Mouse (Mus musculus) spleen, adult 12 weeks (tissue): ENCODE measurements around the gene Rph3a.
"Not testable (repeated sequence)": the region's sequence is repeated elsewhere in the genome, so short reads cannot be mapped to it uniquely, and the experiment has no call there.

Source experiments
- DNase-seq: peaks from one replicate; pipeline ENCODE4 v3.0.0; 2022; ENCODE audit warnings: low spot score

The Rph3a gene

DNA sequence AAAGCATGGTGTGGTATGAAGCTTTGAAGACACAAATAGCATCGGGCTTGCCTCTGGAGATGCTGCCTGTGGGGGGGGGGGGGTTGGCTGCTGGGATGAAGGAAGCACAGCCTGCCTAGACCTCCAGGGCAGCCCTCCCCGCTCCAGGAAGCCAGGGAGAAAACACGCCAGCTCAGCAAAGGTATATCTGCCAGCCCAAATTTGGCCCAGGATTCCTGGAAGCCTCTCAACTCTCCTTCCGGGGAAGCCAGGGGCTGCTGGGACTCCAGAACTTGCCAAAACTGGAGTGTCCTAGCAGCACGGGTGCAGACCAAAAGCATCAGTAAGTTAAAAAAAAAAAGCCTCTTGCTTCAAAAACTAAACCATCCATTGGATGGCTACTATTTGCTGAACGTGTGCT, 37.6 kb downstream of the Rph3a start:
- DNase-seq = no peak

DNA sequence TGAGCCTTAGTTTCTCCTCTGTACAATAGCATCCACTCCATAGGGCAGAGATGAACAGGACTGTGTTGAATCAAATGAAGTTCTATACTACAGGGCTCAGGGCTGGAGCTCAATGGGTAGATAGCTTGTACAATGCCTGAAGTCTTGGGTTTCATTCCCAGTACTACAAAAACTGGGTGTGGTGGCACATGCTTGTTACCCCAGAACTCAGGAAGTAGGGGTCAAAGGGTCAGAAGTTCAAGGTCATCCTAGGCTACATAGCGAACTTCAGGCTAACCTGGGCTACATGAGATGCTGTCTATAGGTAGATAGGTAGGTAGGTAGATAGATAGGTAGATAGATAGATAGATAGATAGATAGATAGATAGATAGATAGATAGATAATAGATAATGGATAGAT, 38.6 kb downstream of the Rph3a start:
- DNase-seq = no peak

DNA sequence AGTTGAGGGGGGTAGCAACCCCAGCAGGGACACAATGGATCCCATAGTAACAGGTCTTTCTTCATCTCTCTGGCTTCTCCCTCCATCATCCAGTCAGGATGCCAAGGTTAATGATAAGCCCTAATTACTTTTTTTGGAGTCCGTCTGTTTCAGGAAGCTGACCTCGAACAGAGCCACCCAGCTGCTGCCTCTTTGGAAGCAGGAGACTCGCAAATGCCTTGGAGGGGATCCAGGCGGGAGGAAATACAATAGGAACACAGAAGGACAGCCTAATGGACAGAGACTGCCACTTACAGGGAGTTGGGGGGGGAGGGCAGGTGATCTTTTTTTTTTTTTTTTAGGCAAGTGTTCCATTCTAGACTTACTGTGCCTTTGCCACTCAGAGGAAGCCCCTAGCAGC, 40.2 kb downstream of the Rph3a start:
- DNase-seq = no peak

DNA sequence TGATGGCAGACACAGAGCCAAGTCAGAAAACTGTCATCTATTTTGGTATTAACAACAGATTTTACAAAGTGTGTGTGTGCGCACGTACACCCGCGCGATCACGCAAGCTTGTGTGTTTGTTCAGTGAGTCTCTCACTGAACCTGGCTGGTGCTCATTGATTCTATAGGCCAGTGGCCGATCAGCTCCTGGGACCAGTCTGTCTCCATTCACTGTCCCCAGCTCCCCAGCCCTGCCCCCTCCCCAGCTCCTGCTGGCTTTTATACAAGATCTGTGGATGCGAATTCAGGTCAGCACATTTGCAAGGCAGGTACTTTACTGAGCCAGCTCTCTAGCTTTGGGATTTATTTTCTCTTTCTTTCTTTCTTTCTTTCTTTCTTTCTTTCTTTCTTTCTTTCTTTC, 41.1 kb downstream of the Rph3a start:
- no peak for DNase-seq

DNA sequence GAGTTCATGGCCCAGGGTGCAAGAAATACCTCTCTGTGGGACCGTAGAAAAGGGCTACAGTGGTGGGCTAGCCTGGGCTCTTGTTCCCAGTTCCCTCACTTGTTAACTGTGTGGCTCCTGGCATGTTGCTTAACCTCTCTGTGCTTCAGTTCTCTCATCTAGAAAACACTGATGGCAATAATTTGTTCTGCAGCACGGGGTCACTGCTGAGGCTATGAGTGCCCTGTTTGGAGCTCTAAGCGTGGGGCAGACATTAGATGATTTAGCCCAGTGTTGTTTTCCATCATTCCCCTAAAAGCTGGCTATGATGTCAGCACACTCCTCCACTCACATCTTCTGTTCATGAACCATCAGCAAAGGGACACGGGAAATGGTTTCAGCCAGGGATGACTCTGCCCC, 41.8 kb downstream of the Rph3a start:
- DNase-seq = no peak

DNA sequence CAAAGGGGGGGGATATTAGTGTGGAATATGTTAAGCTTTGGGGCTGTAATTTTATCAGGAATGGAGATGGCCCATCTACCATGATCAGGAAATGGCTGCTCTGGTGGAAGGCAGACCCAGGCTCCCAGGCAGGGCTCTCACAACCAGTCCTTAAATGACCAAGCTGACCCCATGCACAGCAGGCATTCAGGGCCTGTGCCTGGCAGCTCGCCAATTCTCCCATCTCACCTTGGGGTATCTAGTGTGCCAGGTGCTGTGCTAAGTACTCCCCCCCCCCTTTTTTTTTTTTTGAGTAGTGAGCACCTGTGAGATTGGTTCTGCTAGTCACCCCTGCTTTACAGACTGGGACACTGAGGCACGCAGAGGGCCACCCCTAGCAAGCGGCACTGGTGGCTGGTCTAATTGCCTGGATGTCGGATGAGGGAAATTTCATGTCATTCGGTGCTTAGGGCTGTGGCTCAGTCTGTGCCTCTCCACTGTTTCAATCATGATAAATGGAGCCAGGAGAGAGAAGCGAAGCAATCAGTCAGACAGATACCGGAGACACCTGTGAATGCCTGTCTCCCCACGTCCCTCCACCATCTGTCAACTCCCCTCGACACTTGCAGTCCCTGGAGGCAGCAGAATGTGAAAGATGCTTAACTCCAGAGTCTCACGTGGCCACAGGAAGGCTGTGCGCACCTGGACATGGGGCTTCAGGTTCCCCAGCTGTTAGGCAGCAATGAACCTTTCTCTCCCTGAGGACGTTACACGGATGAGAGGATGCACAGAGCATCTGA, 42.3 kb downstream of the Rph3a start:
- no peak for DNase-seq

DNA sequence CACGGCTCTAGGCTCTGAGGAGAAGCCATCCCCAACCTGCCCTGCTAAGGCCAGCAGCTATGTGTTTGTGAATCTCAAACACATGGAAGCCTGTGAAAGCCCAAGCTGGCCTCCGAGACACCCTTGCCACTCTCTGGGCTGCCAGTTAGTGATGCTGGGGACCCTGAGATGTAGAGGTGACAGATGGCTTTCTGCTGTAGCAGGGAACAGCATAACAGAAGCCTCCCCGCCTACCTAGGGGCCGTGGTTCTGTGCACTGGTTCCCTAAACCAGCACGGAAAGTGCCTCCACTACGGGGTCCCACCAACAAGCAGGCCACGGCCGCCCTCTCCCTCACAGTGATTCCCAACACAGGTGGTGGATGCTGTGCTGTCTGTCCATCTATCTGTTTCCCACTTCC, 43.0 kb downstream of the Rph3a start:
- no peak for DNase-seq

DNA sequence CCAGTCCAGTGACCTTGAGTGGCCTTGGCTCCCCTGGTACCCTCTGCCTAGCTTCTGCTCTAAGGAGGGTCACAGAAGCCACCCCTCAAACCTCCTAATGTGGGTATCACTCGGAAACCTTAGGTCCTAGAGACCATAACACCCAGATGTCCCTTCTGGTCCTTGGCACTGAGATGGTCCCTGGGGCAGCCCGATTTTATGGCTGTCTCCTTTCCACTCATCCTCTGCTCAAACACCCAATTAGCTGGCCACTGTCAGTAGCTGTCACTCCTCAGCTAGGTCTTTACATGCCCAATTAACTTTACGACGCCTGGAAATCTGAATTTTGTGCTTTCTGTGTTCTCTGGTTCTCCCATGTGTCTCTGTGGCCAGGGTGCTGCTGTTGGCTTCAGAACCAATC, 43.7 kb downstream of the Rph3a start:
- DNase-seq = no peak

DNA sequence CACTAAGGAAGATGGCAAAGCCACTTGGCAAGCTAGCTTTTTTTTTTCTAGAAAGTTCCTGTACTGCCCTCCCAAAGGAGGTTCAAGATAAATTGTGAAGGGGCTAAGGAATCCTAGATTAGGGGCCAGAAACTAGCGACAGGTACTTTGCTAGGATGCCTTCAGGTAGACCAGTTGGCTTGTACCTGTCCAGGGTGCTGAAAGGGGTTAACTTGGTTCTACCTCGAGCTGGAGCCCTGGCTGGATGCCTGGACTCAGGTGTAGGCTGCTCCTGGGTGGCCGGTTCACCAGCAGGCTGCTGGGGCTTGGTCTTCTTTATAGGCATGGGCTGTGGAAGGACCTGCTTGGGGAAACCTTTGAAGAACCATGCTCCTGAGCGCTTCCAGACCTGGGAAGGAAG, 48.9 kb downstream of the Rph3a start:
- no peak for DNase-seq

DNA sequence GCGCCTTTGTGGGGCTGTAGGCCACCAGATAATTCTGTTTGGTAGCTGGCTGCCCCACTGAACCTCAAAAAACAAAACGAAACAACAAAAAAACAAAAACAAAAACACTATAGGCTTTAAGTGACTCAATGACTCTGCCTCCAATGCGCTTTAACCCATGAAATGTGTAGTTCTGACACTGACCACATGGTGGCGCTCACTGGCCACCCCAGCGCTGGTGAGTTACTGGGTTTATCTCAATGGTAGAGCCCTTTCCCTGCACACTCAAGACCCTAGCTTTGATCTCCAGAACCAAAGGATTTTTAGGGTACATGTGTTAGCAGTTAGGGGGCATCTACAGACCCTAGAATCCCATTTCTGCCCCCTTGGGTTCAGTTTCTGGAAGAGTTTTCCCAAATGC, 55.9 kb downstream of the Rph3a start:
- peak; percentile 12 for DNase-seq

DNA sequence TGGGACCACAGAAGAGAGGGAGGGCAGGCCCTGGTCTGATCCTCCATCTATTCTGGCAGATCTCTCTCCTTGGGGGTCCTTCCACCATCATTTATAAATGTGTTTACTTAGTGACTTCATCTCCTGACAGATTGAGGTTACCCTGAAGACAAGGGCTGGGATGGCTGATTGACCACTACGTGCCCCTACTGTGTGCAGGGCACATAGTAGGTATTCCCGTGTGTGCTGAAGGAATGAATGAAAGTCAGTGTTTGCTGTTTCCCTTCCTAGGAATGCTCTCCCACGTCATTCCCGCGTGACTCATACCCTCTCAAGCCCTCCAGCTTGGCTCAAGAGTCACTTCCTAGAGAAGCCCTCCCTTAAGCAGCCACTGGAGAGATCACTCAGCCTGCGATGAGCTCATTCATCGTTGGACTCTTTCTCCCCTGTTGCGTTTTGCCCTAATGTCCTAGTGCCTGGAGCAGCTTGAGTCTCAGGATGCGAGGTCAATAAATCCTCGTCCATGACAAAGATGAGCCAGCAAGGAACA, 57.6 kb downstream of the Rph3a start:
- DNase-seq = no peak

DNA sequence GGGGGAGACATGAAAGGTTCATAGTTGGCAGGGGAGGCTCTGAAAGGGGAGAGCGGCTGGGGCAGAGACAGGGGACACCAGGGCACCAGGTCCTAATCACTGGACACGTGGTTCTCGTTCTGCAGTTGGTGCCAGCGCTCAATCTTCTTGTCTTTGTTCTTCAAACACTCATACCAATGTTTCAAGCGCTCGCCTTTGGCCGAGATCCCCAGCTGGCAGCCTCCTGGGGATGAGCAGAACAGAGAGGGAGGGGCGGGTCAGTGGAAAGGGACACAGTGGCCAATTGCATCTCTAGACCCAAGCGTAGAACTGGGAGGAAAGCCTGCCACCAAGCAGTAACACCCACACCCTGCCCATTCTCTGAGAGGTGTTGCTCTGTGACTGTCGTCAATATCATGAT, 67.8 kb downstream of the Rph3a start:
- no peak for DNase-seq

DNA sequence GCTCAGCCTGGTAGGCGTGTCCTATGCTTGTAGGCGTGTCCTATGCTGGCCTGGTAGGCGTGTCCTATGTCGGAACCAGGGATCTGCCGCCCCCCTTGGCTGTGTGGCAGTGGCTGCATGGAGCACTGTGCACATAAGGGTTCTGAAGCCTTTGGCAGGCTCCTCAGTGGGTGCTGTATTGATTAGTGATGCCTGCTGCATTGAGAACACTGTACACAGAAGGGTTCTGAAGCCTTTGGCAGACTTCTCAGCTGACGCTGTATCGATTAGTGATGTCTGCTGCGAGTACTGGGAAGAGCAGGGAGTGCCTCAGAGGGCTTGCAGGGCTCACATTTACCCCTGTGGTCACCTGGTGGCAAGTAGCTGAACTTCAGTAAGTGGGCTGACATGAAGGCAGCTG, 71.3 kb downstream of the Rph3a start:
- no peak for DNase-seq

DNA sequence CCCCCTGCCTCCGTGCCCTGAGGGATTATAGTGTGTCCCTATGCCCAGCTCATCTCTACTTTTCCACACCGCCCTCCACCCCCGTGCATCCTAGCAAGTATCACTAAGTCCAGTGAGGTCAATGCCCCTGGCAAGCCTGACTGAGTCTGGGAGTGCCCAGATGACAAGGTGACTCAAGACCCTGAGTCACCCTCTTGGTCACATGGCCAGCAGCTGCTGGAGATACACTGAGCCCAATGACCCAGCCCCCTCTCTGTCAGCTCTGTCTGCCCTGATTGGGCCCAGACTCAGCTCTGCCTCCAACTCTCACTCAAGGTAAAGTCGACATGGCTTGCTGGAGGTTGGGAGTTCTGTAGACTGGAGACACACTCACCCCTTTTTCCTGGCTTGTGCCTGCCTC, 72.1 kb downstream of the Rph3a start:
- DNase-seq = no peak

DNA sequence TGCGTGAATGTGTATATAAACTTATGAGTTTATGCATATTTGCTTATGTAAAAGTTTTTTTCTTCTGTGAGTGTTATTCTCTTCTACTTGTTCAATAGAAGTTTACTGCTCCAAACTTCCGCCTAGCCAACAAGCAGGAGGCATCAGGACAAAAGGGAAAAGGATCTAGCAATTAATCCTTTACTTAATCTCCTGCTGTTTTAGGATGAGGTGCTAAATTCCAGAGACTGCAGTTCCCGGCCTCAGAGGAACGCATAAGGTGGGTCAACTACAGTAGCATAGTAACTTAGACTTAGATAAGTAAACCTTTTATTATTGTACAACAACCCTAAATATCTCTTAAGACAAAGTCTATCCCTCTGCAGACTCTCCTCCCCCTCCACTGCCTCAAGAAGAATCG, 75.9 kb downstream of the Rph3a start:
- no peak for DNase-seq

DNA sequence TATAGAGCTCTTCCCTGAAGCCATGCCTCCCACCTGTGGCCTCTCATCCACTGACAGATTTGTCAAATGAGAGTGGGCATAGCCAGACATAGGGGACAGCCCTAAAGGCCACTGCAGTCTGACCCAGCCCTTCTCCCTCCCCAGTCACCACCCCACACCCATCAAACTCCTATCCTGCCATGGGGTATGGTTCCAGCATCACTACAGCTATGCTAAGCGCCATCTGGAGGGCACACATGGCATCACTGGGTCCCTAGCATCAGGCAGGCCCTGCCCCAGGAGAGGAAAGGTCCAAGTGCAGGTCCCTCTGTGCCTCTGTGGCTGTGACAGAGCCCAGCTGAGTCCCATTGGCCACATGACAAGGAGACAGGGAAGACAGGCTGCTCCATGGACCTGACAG, 82.9 kb downstream of the Rph3a start:
- no peak for DNase-seq

DNA sequence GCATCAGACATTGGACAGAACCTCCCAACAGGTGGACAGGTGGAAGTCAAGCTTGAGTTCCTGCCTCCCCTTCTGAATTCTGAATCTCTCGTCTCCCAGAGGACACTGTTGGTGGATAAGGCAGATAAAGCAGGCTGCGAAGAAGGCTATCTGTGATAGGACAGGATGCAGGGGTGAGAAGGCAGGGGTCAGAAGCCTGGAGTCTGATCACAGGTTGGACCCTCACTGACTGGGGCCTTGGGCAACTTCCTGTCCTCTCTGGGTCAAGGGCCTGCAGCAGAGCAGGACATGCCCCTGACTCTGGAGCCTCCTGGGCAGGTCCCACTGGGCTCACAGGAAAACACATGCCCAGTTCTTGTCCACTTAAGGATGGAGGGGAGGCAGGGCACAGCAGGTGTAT, 83.6 kb downstream of the Rph3a start:
- DNase-seq = not testable (repeated sequence)

DNA sequence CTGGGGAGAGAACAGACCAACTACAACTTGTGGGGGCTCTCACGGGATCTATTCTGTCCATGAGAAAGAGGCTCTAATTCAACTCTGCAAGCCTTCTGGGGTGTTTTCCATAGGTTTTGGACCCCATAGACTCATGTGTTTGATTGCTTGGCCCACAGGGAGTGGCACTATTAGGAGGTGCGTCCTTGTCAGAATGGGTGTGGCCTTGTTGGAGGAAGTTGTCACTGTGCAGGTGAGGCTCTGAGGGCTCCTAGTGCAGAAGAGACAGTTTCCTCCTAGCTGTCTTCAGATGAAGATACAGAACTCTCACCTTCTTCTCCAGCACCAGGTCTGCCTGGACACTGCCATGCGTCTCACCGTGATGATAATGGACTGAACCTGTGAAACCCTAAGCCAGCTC, 85.4 kb downstream of the Rph3a start:
- not testable (repeated sequence) for DNase-seq

DNA sequence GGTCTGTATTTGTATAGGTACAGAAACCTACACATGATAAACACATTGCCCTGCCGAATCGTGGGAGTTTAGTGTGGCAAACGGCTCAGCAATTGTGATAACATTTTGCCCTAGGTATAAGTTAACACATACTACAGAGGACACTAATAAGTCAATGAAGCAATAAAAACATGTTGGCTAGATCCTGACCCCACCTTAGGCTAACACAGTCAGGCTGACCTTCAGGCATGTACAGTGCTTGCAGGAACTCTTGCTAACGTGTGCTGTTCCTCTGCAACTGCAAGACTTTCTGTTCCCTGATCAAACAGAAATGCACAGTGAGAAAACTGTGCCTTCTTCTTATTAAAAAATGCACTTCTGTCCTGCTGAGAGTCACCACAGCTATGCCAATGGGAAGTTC, 85.9 kb downstream of the Rph3a start:
- no peak for DNase-seq

DNA sequence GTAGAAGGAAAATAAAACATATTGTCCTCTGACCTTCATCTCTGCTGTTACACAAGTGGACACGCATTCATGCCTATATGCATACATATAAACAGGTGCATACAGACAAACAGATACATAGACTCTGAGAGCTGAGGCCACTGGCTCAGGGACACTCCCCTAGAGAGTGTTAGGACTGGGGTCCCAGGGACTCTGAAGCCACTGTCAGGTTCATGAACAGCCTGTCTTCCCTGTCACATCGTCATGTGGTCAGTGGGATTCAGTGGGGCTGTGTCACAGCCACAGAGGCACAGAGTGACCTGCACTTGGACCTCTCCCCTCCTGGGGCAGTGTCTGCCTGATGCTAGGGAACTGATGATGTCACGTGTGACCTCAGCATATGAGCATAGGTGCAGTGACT, 89.6 kb downstream of the Rph3a start:
- DNase-seq = no peak

DNA sequence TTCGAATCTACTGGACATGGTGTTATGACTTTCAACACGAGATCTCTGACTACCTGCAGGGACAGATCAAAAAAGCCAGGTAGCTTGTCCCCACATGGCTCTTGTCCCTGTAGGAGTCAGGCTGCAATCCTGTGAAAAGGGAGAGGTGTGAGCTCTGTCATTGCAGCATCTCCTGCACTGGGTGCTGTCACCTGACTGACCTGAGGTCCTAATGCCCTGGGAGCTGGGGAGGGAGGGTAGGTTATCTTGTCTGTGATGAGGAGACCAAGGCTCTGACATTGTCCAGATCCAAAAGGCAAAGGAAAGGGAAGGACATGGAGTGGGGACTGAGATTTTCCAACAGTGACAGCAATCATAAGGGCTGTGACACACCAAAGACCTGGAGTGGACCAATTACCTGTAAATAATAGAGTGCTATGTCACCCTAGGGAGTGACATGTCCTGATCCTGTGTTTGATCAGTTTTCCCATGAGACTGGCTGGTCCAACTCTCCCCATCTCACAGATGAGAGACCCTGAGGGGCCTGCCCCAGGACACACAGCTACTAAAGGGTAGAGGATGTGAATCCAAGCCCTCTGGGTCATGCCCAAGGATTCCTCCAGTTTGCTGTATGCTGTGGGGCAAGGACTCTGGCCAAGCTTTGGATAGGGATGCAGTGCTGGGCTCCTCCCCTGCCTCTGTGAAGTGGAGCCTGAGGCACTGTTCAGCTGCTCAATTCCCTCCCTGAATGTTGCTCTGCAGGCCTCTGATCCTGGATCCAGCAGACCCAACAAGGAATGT, 90.5 kb downstream of the Rph3a start:
- not testable (repeated sequence) for DNase-seq

DNA sequence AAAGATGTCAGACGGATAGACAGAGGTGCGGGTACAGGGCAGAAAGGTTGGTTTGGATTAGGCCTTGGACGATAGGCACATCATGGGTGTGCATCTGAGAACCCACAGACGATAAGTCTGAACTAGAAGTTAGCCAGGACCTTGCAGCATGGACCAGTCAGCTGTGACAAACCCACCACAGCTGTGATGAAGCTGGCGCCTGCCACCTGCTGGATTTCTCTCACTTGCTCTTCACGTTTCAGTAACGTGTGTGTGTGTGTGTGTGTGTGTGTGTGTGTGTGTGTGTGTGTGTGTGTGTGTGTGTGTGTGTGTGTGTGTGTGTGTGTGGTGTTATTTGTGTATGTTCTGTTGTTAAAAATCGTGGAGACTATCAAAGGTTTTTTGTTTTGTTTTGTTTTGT, 95.7 kb downstream of the Rph3a start, which contains the start of gene Oas1d:
Gene Oas1d (plus strand): TSS at position 333 of the 400 bp plus-strand sequence.
- not testable (repeated sequence) for DNase-seq

DNA sequence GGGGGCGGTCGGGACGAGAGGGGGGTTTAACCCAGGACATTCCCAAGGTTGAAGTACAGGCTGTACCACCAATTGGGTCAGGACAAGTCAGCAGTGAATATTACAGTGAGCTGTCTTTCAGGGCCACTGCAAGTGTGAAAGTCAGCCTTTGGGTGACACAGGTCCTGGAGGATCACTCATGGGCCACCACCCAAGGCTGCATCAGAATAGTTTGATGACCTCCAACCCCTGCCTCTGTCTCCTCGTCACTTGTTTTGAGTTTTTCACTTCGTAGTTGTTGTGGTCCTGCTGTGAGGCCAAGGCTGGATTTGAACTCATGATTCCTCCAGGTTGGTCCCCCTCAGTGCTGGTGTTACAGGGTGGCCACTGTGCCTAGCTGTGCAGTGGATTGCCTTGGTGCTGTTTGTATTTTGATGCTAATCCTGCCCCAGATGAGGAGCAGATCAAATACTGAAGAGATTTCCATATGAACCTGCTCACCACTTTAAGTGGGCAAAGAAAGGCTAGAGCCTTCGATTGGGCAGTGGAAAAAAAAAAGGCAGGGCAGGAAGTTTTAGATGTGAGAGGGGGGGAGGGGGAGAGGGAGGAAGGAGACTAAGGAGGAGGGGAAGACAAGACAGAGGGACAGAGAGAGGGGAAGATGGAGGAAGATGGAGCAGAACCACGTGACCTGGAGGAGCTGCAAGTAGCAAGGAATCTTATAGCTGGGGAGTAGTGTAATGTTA, 101.5 kb downstream of the Rph3a start:
- no peak for DNase-seq
